Mouse (Mus musculus): ENCODE data around the gene Ankrd27.

GRCm38 (mm10) chr7:35553751-35554604 is 32.1 kb upstream of the Ankrd27 start:
- TF ChIP-seq CTCF (IDR thresholded peaks at IDR 0.05; ENCODE audit: low read depth, low read length) (0 out of 2 replicates have a peak, but pooled peaks have one; percentile 18), POLR2A (IDR thresholded peaks at IDR 0.05; ENCODE audit: extremely low read depth, insufficient read depth, low read length) (no peak)

Data from liver, adult 2 months (tissue).